Mouse (Mus musculus) kidney, postnatal 4 days (tissue): ENCODE results near the gene Ppm1f.
"Not testable (repeated sequence)": the region's sequence is repeated elsewhere in the genome, so short reads cannot be mapped to it uniquely, and the experiment has no call there.

ENCODE experiments used
- DNase-seq, 2 experiments: peaks; one replicate each; pipeline ENCODE4 v3.0.0; 2021; ENCODE audit warnings: mixed read lengths in 2 of 2

Ppm1f gene

DNA sequence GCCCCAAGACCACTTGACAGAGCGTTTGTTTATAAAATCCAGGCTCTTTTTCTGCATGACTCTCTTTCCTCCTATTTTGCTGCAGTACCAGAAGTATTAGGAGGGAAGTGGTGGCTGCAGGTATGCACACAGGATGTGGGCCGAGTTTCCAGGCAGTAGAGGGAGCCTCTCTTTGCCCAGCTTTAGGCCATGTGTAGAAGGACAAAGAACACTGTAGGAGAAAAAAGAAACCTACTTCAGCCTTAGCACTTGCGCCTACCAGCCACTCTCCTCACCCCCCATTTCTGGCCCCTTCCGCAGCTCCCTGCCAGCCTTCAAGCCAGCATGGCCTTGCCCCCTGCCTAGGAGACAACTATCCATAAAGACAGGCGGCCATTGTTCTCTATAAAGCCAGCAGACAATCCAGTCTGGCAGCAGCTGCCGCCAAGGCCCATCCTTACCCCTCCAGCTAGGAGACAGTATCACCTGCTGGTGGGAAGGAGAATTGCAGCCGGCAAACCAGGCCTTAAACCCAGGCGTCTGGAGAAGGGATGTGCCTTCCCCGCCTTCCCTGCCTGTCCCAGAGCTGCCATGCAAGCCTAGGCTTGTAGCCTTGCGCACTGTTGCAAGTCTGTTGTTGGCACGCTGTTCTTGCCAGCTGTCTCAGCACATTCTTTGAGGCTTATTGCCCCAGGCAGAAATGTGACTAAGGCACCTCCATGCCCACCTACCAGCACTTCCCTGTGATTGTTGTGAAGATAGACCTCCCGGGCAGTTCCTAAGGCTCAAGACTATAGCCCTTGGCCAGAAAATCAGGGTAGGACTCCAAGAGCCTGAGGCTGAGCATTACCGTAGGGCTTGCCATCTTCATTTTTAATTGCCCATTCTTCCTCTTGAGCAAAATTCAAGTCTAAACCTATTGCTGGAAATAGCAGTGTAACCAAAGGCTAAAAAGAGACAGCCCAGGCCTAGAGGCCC, 15.7 kb downstream of the Ppm1f start:
- DNase-seq = peak; percentile 80 to 84

DNA sequence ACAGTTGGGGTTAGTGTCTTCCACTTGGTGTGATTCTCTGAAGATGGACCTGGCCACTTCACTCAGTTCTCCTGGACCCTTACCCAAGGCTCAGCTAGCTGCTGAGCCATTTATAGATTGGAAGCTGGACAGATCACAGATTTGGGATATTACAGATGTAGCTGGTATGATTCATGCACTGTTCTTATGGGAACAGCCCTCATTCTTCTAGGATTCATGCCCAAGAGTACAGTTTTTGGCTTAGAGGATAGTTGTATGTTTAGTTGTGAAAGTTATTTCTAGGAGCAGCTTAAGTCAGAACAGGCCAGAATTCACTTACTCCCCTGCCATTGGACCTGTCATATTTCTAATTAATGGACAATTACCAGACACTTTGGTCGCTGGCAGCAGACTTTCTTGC, 17.2 kb downstream of the Ppm1f start:
- DNase-seq = no peak

DNA sequence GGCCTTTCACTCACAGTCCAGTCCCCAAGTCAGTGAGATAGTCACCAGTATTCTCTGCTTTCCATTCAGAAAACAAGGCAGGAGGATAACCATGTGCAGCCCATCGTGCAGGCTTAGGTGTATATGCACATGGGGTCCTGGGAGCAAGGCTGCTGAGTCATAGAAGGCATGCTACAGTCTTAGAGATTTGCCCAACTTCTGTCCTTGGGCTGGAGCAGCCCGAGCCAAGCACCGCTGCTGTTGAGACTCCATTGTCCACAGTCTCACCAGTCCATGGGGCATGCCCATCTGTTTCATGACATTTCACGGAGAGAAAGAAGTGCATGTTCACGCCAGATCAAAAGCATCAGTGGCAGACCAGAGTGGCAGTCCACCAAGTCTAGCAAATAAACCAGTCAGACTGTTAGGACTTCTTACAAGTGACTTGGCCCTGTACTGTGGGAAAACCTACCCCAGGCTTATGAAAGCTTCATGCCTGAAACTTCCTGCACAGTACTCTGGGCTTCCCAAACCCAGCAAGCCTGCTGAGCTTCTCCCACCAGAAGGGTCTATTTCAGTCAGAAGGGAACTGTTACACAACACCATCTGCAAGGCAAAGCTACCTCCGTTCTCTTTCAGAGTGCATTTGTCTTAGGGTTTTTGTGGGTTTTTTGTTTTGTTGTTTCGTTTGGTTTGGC, 22.3 kb downstream of the Ppm1f start:
- DNase-seq = no peak

DNA sequence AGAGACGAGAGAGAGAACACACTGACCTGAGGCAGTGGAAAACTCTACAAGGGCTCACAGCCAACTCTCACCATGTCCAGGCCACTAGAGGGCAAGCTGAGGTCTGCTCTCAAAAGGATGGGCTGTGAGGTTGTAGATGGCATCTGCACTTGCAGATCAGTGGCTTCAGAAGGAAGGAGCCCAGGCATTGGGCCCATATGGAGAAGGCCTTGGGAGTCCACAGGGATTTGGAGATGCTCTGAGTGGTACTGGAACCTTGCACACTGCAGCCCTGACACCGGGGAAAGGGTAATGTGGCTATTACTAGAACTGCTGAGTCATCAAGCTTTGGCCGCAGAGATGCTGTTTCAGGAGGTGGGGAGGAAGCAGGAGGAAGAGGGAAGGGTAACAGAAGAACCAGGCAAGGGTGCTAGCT, 24.8 kb downstream of the Ppm1f start:
- peak; percentile 24 to 49 for DNase-seq

DNA sequence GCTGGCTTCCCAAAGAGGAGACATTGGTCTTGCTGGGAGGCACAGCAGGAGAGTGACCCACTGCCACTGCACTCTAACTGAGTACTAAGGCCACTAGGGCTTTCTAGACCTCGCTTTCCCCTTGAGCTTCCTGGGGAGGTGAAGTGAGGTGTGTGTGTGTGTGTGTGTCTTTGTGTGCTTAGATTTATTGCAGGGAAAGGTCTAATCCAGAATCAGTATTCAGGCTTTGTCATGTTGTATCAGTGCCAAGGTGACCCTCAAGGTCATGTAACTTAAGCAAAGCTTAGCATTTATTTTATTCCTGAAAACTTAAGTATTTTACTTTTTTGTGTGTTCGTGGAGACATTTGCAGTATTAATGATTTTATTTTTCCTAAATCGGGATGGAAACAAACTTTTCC, 28.2 kb downstream of the Ppm1f start:
- no peak for DNase-seq

DNA sequence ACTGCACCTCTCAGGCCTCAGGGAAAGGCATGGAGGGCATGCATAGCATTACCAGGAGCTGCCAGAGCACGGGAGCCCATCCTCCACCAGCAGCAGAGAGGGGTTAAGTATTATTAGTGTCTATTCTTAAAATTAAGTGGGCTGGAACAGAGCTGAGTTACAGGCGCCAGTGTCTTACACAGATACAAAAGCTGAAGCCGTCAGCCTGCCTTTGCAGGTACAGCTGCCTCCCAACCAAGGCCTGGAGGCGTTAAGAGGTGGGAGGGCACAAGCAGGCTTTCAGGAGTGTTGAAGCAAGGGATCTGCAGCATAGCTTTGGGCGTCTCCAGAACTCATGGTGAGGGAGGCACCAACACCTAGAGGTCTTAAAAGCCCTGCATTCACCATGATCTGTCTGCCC, 30.3 kb downstream of the Ppm1f start:
- DNase-seq = no peak

DNA sequence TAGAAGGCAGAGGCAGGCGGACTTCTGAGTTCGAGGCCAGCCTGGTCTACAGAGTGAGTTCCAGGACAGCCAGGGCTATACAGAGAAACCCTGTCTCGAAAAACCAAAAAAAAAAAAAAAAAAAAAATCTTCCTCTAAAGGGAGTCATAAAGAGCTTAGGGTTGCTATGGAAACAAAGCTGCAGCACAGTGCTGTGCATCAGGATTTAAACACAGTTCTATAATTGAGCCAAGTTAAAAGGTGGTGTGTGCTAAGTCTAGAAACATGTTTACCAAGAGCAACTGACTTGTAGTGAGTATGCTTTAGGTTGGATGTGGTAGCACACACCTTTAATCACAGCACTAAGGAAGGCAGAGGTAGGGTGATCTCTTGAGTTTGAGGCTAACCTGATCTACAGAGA, 32.6 kb downstream of the Ppm1f start:
- DNase-seq = not testable (repeated sequence)

DNA sequence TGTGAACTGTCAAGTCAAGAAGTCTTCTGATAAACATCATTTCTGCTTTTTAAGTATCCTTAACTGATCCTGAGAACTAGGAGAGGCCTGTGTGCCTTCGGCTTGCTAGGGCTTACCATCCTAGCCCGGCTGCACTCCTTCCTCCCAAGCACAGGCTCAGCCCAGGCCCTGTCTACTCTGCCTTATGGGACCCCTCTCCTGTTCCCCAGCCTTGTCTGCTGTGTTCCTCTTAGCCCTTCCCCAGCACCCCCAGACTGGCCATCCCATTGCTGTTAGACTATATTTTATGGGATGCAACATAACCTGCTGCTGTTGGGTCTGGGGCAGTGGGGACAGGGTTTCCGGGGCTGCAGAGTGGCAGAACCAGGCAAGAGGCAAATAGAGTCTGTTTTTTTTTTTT, 34.1 kb downstream of the Ppm1f start:
- DNase-seq = no peak

DNA sequence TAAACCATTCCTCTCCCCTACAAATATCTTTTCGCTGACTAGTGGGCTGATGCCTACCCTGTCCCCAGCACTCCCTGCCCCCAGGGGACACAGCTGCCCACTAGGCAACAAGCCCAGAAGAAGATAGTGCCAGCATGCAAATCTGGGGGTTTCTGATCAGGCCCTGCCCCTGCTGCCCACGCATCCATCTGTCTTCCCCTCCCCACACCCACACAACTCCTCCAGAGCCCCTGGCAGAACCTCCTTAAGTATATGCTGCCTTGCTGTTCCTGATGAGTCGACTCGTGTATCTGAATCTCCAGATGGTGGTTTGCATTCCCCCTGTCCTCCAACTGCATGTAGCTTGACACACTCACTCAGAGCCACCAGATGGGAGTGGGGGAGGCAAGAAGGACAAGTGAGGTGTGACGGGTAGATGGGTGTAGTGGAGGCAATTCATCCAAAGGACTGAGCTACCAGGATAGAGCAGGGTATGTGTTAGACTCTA, 34.6 kb downstream of the Ppm1f start:
- no peak for DNase-seq

DNA sequence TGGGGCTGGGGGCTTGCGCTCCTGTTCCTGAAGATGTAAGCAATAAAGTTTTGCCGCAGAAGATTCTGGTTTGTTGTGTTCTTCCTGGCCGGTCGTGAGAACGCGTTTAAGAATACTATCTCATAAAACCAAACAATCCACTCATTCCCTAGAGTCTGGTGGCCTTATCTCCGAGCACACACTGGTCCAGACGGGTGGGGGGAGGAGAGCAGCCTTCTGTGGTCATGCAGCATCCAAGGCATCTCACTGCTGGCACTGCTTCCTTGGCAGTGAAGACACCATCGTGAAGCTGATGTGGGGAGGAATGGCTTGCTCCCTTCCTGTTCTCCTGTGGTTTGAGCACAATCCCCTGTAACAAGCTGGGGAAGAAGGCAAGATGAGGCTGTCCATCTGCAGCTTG, 43.3 kb downstream of the Ppm1f start:
- no peak for DNase-seq

DNA sequence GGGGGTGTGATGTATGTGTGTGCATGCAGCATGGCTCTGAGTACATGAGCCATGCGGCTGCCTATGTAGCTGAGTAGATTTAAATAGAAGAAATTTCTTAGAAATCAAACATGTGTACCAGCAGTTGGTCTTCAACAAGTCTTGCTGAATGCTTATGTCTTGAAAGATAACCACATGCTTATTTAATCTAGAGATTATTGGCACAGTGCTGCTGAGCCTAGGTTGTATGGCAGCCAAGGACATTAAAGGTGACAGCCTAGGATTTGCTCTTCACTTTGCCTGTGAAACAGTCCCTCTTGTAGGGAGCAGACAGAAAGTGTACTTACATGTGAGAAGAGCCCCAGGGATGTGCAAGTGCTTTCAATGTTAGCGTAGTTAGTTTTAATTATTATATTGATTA, 44.8 kb downstream of the Ppm1f start:
- DNase-seq = no peak

DNA sequence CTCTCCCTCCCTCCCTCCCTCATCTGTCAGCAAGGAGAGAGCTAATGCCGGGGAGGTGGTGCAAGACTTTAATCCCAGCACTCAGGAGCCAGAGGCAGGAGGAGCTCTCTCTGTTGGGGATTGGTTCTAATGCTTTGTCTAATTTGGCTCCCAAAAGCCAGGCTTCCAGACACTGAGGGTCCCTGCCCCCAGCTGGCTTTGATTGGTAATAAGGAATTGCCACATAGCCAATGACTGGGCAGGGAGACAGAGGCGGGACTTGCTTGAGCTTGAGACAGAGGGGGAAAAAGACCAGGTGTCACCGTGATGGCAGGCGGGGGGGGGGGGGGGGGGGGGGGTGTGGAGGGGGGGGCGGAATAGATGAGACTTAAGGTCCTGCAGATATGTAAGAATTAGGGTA, 62.3 kb downstream of the Ppm1f start:
- no peak for DNase-seq

DNA sequence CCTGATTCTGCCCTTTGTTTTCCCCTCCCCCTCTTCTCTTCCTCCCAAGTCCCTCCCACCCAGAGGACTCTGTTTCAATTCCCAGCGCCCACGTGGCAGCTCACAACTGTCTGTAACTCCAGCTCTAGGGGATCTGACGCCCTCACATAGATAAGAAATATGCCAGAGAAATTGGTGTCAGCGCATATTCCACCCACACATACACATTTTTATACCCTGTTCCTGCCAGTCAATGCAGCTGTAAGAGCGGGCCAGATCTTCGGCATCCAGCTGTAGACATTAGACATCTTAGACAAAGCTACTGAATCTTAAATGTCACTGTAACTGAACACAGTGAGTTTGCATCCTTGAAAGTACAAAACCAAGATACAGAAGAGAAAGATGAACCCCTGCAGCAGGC, 63.6 kb downstream of the Ppm1f start:
- no peak for DNase-seq

DNA sequence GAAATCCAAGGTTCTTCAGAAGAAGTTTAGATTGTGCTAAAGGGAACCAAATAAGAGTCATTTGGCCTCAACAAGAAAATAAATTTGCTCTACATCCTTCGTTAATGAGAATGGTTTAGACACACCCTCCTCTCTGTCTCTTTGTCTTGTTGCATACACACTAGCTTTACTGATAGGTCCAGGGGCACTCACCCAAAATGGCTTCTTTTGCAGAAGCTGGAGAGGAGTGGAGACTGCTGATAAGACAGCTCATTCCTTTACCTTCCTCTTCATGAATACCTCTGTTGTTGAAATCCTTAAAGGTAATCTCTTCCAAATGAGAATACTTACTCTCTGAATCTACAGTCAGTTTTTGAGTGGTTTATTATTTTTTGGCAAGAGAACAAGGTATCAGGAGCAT, 68.9 kb downstream of the Ppm1f start:
- DNase-seq = no peak

DNA sequence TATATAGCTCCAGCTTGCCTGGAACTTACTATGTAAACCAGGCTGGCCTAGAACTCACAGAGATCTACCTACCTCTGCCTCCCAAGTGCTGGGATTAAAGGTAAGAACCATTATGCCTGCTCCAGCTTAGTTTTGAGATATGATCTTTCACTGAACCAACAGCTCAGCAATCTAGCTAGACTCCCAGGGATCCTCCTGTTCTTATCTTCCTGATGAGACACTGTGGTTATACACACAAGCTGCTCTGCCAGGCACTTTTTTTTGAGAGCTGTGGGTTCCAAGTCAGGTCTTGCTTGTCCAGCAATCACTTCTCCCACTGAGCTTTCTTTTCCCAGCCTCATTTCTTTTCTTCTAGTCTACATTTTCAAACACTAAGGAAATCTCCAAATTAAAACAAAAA, 70.0 kb downstream of the Ppm1f start:
- DNase-seq = no peak
